Mouse (Mus musculus) lung, adult 2 months (tissue): ENCODE results near the gene Shisa6. TPM values are rescaled to one million over a fixed set of nuclear protein-coding genes. Genes with fewer than 3 reads are reported as not detected.

Source experiments
- DNase-seq: peaks from one replicate; pipeline ENCODE4 v3.0.0; 2022
- H3K4me1 ChIP-seq: fragments of 200-500 bp; 2 replicates; pipeline ENCODE4 v1.6.1; 2011; ENCODE audit warnings: low read length; ENCODE audit not compliant: control insufficient read depth, insufficient read depth
- H3K4me3 ChIP-seq: fragments of 200-500 bp; replicated peaks from 2 replicates; pipeline ENCODE3; 2011; ENCODE audit warnings: low read depth, mild to moderate bottlenecking, control low read depth, low read length; ENCODE audit errors: extremely low read depth
- CTCF ChIP-seq: fragments of 200-500 bp; IDR thresholded peaks from 2 replicates; pipeline ENCODE4 v1.5.1; 2011; ENCODE audit warnings: mild to moderate bottlenecking, low read length, control low read depth; ENCODE audit not compliant: insufficient read depth
- POLR2A ChIP-seq: fragments of 200-500 bp; IDR thresholded peaks from 2 replicates; pipeline ENCODE4 v1.6.1; 2011; ENCODE audit warnings: low read depth, mild to moderate bottlenecking, control low read depth, low read length, borderline replicate concordance; ENCODE audit errors: extremely low read depth
- WGBS: fragments of 180-500 bp; shearing (Covaris S2); methylation state at CpG from one replicate; pipeline ENCODE4 v1.1.7; 2018; 5-methylcytosine and 5-hydroxymethylcytosine counted together
- polyA plus RNA-seq: library from polyadenylated mRNA; depleted of rRNA; stranded (reverse); fragments of >200 nt; gene quantifications from 2 replicates; pipeline ENCODE4 v1.2.3, GENCODE M21; 2012

Shisa6 gene
- polyA plus RNA-seq, 1 experiment: 0.17 TPM

GRCm38 (mm10) chr11:66265336-66265990 lies 260.3 kb downstream of the Shisa6 start:
- 42% methylated on average over 1 of the region's 1 CpGs for WGBS
- H3K4me3 ChIP-seq: no peak overlapping the region
- no peak for DNase-seq

GRCm38 (mm10) chr11:66260205-66260604 lies 265.6 kb downstream of the Shisa6 start:
- no peak for DNase-seq
- 69% methylated on average over 2 of the region's 2 CpGs for WGBS
- no peaks in the 10 kb centered on the region for H3K4me1 ChIP-seq
- TF ChIP-seq POLR2A (no peak), CTCF (no peak)
- H3K4me3 ChIP-seq: no peak overlapping the region

More at GRCm38 (mm10) chr11:66265336-66265990, 260.3 kb downstream of the Shisa6 start:
- no peaks in the 10 kb centered on the region for H3K4me1 ChIP-seq
- no peak for TF ChIP-seq CTCF
- no peak for TF ChIP-seq POLR2A

- no peak for TF ChIP-seq CTCF
- no peak for TF ChIP-seq POLR2A
- no peaks in the 10 kb centered on the region for H3K4me1 ChIP-seq
- DNase-seq: peak; percentile 4
- WGBS: 10% methylated on average over 3 of the region's 3 CpGs
- no peak overlapping the region for H3K4me3 ChIP-seq
These were observed 266.9 kb downstream of the Shisa6 start for GRCm38 (mm10) chr11:66258851-66259250.

- WGBS: 73% methylated on average over 5 of the region's 5 CpGs
- Histone ChIP-seq H3K4me3 (no peak overlapping the region), H3K4me1 (no peaks in the 10 kb centered on the region)
- no peak for DNase-seq
- TF ChIP-seq POLR2A: no peak
- no peak for TF ChIP-seq CTCF
These were observed 278.6 kb downstream of the Shisa6 start for GRCm38 (mm10) chr11:66247115-66247514.

GRCm38 (mm10) chr11:66236557-66236956 lies 289.2 kb downstream of the Shisa6 start:
- DNase-seq: no peak
- H3K4me1 ChIP-seq: no peaks in the 10 kb centered on the region
- no peak overlapping the region for H3K4me3 ChIP-seq
- WGBS: 66% methylated on average over 2 of the region's 2 CpGs
- TF ChIP-seq POLR2A (no peak), CTCF (no peak)

GRCm38 (mm10) chr11:66232891-66233290 lies 292.9 kb downstream of the Shisa6 start:
- no peak for DNase-seq
- Histone ChIP-seq H3K4me1 (no peaks in the 10 kb centered on the region), H3K4me3 (no peak overlapping the region)
- TF ChIP-seq POLR2A (no peak), CTCF (no peak)
- WGBS: 38% methylated on average over 1 of the region's 1 CpGs

GRCm38 (mm10) chr11:66222133-66222532 lies 303.6 kb downstream of the Shisa6 start:
- DNase-seq: no peak
- Histone ChIP-seq H3K4me1 (no peaks in the 10 kb centered on the region), H3K4me3 (no peak overlapping the region)
- WGBS: 69% methylated on average over 1 of the region's 1 CpGs
- TF ChIP-seq POLR2A: no peak
- no peak for TF ChIP-seq CTCF

- Histone ChIP-seq H3K4me1 (no peaks in the 10 kb centered on the region), H3K4me3 (no peak overlapping the region)
- DNase-seq: no peak
- no peak for TF ChIP-seq CTCF
- no peak for TF ChIP-seq POLR2A
- WGBS: 74% methylated on average over 3 of the region's 3 CpGs
These were observed 307.3 kb downstream of the Shisa6 start for GRCm38 (mm10) chr11:66218469-66218868.

GRCm38 (mm10) chr11:66188627-66189287 lies 337.0 kb downstream of the Shisa6 start:
- WGBS: 60% methylated on average over 3 of the region's 3 CpGs
- peak; percentile 17 for DNase-seq
- no peaks in the 10 kb centered on the region for H3K4me1 ChIP-seq
- H3K4me3 ChIP-seq: no peak overlapping the region
- TF ChIP-seq CTCF: no peak
- TF ChIP-seq POLR2A: no peak

GRCm38 (mm10) chr11:66188146-66188545 lies 337.6 kb downstream of the Shisa6 start:
- no peak for TF ChIP-seq POLR2A
- TF ChIP-seq CTCF: no peak
- DNase-seq: no peak
- 72% methylated on average over 2 of the region's 2 CpGs for WGBS
- Histone ChIP-seq H3K4me1 (no peaks in the 10 kb centered on the region), H3K4me3 (no peak overlapping the region)
